Mouse (Mus musculus): ENCODE results near the gene Mob3b.

DNA sequence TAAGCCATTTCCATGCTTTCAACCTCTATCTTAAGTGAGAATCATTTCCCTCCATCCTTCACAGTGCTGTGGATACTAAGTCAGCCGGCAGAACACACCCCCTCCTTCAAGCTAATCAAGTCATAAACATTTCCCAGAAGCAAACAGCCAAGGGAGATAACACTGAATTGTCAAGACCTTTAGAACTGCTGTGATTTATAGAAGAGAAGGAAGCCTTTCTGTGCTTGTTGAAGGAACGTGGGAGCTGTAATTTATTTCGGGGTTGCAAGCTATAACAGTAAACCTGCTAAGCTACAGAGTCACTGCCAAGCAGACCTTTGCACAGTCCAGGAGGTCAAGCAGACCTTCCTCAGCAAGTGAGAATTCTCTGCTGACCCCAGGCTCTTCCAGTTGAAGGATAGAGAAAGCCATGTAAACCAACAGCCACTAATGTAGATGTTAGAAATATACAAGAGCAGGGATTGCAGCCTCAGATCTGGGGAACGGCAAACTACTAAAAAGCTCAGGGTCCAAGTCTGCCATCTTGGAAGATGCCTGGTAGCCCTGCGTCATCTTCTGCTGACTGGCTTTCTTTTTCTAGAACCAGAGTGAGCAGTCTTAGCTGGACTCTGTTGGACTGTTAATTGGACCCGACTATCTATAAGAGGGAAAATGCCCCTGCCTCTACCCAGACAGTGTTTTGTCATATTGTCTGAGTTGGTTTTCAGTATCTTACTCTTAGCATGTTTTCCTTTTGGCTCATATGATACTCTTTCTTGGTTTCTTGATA lies 104.9 kb downstream of the Mob3b start:
- TF ChIP-seq TAL1 (IDR thresholded peaks at IDR 0.05; ENCODE audit: low read length) (no peak), GATA1 (IDR thresholded peaks at IDR 0.05; ENCODE audit: low read length) (no peak)

All from erythroblast, embryonic 14.5 days (primary cell).